Mouse (Mus musculus): ENCODE data around the gene Olfr458.

DNA sequence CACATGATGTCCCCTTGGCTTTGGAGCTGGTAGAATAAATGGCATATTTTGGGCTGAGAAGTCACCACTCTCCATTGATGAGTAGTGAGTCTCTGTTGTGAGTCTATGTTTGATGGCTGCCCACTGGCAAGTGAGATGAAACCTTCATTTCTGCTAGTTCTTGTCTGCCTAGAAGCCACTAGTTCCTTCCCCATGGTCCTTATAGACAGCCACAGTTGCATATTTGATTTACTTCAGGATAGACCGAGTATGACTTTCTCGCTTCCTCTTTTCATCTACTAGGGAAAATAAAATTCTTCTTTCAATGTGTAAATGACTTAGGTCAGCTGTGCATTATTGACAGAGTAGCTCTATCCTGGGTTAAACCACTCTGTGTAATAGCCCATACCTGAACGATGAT, 40.5 kb downstream of the Olfr458 start:
- TF ChIP-seq CTCF (IDR thresholded peaks at IDR 0.05; ENCODE audit: control insufficient read depth, insufficient read depth, insufficient read length) (no peak), CEBPB (IDR thresholded peaks at IDR 0.05; ENCODE audit: low read depth) (no peak)

Measured in C2C12 (cell line).